Mouse (Mus musculus): ENCODE data around the gene Arpc2. TPM values are rescaled to one million over a fixed set of nuclear protein-coding genes. Genes with fewer than 3 reads are reported as not detected.
A peak's percentile ranks its signal among the peaks of the same experiment; 100 is the strongest.

The Arpc2 gene
- polyA plus RNA-seq, 1 experiment, result 169 TPM

DNA sequence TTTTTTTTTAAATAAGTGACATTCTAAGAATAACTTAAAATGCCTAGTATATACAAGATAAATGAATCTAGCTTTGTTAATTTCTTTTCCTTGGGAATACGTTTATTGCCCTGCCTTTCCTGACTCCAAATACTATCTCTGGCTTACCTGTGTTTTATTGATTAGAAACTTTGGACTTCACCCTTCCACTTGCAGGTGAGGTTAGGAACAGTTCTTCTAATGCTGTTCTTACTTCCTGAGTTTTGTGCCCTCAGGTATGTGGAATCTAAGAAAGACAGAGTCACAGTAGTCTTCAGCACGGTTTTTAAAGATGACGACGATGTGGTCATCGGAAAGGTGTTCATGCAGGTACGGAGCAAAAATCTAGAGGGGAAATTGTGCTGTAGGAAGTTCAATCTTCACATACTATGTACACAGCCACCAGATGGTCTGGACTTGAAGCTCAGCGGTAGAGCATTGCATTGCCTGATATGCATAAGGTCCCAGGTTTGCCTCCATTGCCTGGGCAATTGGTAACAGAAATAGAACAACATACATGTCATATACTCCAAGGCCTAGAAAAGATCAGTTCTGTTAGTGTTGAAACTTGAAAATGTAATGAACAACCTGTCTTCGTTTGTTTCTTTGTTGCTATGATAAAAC is 19.9 kb downstream of the Arpc2 start:
- Histone ChIP-seq H3K27ac (replicated peaks; ENCODE audit: low read depth, low read length) (no peak overlapping the region), H3K4me3 (ENCODE audit: insufficient read depth, low read depth, low read length) (no peak overlapping the region), H3K4me1 (ENCODE audit: control insufficient read depth, insufficient read depth, insufficient read length, low read length) (no peaks in the 10 kb centered on the region)

DNA sequence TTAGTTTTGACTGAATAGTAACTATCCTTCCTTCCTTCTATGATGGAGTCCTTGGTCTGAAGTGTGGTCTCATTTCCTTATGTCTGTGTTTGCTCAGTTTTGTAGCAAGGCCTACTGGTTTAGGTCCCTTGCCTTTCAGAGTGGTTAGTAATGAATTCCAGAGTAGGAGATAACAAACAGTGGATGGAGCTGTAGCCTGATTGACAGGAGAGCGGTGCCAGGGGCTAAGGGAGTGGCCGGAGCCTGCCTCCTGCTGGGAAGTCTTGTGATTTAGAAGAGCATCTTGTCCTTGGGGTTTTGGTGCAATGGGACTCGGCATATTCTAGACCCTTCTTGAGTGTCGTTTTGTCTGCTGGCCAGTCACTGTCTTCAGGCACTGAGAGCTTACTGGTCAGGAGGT is 20.9 kb downstream of the Arpc2 start:
- Histone ChIP-seq H3K4me1 (ENCODE audit: control insufficient read depth, insufficient read depth, insufficient read length, low read length) (no peaks in the 10 kb centered on the region), H3K27ac (replicated peaks; ENCODE audit: low read depth, low read length) (no peak overlapping the region), H3K4me3 (ENCODE audit: insufficient read depth, low read depth, low read length) (no peak overlapping the region)

DNA sequence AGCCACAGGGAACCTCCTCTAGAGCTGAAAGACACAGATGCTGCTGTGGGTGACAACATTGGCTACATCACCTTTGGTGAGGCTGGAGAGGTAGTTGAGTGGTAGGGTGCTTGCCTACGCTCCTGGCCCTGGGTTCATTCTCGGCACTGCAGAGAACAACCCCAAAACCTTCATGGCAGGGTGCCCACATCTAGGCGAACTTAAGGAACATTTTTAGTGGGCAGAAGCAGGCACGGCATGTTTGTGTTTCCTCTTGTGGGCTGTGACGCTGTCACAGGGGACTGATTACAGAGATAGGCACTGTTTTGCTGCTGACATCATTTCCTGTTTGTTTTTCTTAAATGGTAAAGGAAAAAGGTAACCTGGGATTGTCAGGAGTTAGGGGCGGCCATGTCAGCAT is 26.6 kb downstream of the Arpc2 start:
- H3K4me1 ChIP-seq (ENCODE audit: control insufficient read depth, insufficient read depth, insufficient read length, low read length), result peaks cover 2% of the 10 kb centered on the region; the same call in 1 of the 2 replicates
- no peak overlapping the region for H3K4me3 ChIP-seq (ENCODE audit: insufficient read depth, low read depth, low read length)
- H3K27ac ChIP-seq (replicated peaks; ENCODE audit: low read depth, low read length), result 0 out of 2 replicates have a peak overlapping the region, but pooled peaks have one; percentile 9

DNA sequence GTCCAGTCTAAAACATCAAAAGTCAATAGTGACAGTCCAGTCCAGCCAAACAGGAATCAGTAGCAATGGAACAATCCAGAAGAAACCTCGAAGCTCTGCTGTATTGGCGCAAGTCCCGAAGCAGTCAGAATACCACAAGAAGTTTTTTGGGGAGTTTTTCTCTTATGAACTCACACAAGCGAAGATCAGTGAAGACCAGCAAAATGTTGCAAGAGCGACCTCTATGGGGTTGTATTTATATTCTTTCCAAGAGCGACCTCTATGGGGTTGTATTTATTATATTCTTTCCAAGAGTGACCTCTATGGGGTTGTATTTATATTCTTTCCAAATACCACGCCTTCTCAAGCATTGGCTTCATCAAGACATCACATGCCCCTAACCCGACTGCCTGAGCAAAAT is 32.9 kb downstream of the Arpc2 start:
- no peaks in the 10 kb centered on the region for H3K4me1 ChIP-seq (ENCODE audit: control insufficient read depth, insufficient read depth, insufficient read length, low read length)
- H3K4me3 ChIP-seq (ENCODE audit: insufficient read depth, low read depth, low read length), result no peak overlapping the region
- no peak overlapping the region for H3K27ac ChIP-seq (replicated peaks; ENCODE audit: low read depth, low read length)

DNA sequence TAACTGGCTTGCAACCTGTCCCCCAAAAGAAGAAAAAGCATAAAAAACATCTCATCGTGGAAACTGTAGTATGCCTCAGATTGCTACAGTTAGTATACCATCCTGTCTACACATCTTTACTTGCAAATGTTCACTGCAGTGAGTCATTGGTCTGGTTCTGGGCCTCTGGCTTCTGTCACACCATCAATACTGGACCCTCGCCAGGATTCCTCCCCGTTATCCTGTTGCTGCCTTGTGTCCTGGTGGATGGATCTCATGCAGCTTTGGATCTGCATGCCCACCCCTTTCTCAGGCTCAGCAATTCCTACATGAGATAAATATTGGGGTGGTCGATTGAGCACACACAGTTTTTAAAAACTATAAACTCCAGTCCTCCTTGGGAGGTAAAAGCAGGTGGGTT is 35.8 kb downstream of the Arpc2 start:
- Histone ChIP-seq H3K27ac (replicated peaks; ENCODE audit: low read depth, low read length) (no peak overlapping the region), H3K4me1 (ENCODE audit: control insufficient read depth, insufficient read depth, insufficient read length, low read length) (no peaks in the 10 kb centered on the region), H3K4me3 (ENCODE audit: insufficient read depth, low read depth, low read length) (no peak overlapping the region)

DNA sequence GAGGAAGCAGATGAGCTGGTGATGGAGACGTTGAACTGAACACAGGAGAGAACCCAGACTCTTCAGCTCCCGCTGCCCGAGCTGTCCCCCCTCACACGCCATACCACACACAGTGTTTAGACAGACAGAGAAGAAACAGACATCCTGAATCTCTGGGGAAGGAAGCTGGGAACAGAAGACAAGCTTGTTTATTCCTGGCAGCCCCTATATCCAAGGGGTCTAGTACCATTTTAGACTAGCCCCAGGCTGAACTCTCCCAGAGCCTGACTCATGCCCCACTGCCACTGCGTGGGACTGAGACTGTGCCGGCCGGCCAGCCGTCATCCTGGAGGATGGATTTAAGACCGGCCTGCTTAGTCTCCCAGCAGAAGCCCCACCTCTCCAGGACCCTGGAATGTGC is 39.1 kb downstream of the Arpc2 start:
- Histone ChIP-seq H3K4me3 (ENCODE audit: insufficient read depth, low read depth, low read length) (no peak overlapping the region), H3K4me1 (ENCODE audit: control insufficient read depth, insufficient read depth, insufficient read length, low read length) (no peaks in the 10 kb centered on the region), H3K27ac (replicated peaks; ENCODE audit: low read depth, low read length) (no peak overlapping the region)

DNA sequence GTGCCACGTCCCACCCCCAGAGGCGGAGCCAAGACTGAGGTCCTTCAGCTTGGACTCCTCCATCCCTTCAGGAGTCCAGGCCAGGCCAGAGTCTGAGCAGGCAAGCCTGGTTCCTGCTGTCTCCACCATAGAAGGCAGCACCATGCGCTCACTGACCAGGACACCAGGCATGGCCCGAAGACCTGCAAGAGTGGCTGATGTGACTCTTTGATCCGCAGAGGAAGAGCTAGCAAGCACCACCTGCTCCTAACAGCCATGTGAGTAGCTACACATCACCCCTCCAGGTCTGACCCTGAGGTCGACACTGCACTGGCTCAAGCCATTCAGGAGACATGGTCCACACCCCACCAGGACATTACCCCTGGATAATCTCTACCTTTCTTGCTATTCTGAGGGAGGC is 41.2 kb downstream of the Arpc2 start:
- Histone ChIP-seq H3K4me1 (ENCODE audit: control insufficient read depth, insufficient read depth, insufficient read length, low read length) (no peaks in the 10 kb centered on the region), H3K27ac (replicated peaks; ENCODE audit: low read depth, low read length) (no peak overlapping the region), H3K4me3 (ENCODE audit: insufficient read depth, low read depth, low read length) (no peak overlapping the region)

DNA sequence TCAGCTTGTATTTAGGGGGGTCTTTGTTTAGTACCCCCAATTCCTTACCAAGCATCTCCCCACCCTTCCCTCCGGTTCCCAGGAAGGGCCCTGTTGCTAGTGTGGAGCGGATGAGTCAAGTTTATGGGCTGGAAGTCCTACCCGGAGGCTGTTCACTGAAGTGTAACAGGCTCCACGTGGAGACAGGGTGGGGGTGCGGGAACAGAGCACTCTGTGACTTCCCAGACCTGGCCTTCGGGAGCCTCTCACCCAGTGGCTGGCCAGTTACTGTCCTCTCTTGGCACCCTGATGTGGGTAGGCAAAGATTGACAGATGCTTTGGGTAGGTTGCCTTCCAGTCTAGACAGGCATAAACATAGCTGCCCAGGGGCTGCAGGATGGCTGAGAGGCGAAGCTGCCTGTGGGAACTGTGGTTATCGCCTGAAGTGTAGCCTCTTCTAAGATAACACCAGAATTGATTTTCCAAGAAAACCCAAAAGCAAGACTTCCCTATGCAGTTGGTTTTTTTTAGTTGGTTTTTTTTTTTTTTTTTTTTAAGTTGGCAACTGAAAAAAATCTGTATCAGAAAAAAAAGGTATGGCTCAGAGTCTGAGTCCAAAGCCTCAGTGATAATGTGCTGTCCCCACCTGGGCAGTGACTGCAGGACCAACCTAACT is 42.1 kb downstream of the Arpc2 start:
- Histone ChIP-seq H3K4me1 (ENCODE audit: control insufficient read depth, insufficient read depth, insufficient read length, low read length) (no peaks in the 10 kb centered on the region), H3K4me3 (ENCODE audit: insufficient read depth, low read depth, low read length) (no peak overlapping the region), H3K27ac (replicated peaks; ENCODE audit: low read depth, low read length) (no peak overlapping the region)

DNA sequence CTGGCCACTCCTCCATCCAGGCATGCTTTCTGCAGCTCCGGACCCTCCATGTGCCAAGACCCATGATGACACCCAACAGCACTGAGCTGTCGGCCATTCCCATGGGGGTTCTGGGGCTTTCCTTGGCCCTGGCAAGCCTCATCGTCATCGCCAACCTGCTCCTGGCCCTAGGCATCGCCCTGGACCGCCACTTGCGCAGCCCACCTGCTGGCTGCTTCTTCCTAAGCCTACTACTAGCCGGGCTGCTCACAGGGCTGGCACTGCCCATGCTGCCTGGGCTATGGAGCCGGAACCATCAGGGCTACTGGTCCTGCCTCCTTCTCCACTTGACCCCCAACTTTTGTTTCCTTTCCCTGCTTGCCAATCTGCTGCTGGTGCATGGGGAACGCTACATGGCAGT is 42.7 kb downstream of the Arpc2 start, which contains the start of gene Gpbar1:
Gene Gpbar1, plus strand, starts transcription at position 13 of the 400 bp plus-strand sequence.
- Histone ChIP-seq H3K4me1 (ENCODE audit: control insufficient read depth, insufficient read depth, insufficient read length, low read length) (no peaks in the 10 kb centered on the region), H3K27ac (replicated peaks; ENCODE audit: low read depth, low read length) (no peak within 1 kb of the TSS), H3K4me3 (ENCODE audit: insufficient read depth, low read depth, low read length) (no peak within 1 kb of the TSS)

DNA sequence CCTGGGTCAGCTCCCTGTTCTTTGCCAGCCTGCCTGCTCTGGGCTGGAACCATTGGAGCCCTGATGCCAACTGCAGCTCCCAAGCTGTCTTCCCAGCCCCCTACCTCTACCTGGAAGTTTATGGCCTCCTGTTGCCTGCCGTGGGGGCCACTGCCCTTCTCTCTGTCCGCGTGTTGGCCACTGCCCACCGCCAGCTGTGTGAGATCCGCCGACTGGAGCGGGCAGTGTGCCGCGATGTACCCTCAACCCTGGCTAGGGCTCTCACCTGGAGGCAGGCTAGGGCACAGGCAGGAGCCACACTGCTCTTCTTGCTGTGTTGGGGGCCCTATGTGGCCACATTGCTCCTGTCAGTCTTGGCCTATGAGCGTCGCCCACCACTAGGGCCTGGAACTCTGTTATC is 43.1 kb downstream of the Arpc2 start:
- Histone ChIP-seq H3K4me1 (ENCODE audit: control insufficient read depth, insufficient read depth, insufficient read length, low read length) (no peaks in the 10 kb centered on the region), H3K4me3 (ENCODE audit: insufficient read depth, low read depth, low read length) (no peak overlapping the region), H3K27ac (replicated peaks; ENCODE audit: low read depth, low read length) (no peak overlapping the region)

DNA sequence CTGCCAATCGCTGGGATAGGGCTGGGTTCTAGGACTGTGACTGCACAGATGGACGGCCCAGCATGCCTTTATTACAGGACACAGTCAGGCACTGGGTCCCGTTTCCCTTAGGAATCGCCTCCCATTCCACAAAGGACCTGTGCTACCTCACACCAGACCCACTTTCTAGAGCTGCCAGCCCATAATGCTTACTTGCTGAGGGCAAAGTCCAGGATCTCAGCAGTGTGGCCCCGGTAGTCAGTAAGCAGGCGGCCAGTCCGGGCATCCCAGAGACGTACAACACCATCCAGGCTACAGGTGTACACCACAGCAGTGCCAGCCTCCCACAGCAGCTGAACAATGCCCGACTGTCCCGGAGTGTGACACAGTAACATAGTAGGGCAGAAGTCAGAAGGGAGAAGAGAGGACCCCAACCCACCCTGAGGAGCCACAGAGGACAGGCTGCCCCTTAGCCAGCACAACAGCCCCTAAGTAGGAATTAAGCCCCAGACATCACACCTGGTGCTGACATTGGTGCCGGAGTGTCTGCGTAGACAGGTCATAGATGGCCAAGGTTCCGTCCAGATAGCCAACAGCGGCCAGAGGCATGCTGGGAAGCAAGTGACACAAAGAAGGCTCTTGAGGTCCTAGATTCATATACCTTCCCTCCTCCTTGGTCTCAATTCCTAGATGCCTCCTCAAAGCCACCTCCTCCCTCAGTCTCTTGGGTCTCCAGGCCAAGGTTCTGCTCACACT is 44.9 kb downstream of the Arpc2 start:
- H3K4me3 ChIP-seq (ENCODE audit: insufficient read depth, low read depth, low read length), result no peak overlapping the region
- no peak overlapping the region for H3K27ac ChIP-seq (replicated peaks; ENCODE audit: low read depth, low read length)
- no peaks in the 10 kb centered on the region for H3K4me1 ChIP-seq (ENCODE audit: control insufficient read depth, insufficient read depth, insufficient read length, low read length)

DNA sequence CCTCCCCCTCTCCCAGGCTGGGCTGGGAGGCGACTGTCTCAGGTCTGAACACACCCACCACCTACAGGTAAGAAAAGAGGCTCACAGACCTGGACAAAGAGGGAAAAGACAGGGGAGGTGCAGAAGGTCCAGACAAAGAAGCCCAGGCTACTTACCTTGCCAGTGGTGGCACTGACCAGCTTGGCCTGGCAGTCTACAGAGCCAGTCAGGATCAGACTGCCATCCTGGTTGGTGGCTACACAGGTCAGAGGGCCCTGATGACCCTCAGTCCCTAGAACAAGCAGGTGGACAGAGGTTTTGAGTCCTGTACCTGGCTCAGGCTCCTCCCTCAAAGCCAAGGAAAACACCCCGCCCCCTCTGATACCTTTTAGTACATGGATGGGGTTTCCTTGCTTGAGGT is 45.5 kb downstream of the Arpc2 start:
- Histone ChIP-seq H3K27ac (replicated peaks; ENCODE audit: low read depth, low read length) (no peak overlapping the region), H3K4me1 (ENCODE audit: control insufficient read depth, insufficient read depth, insufficient read length, low read length) (no peaks in the 10 kb centered on the region; the same call in 1 of the 2 replicates), H3K4me3 (ENCODE audit: insufficient read depth, low read depth, low read length) (no peak overlapping the region)

DNA sequence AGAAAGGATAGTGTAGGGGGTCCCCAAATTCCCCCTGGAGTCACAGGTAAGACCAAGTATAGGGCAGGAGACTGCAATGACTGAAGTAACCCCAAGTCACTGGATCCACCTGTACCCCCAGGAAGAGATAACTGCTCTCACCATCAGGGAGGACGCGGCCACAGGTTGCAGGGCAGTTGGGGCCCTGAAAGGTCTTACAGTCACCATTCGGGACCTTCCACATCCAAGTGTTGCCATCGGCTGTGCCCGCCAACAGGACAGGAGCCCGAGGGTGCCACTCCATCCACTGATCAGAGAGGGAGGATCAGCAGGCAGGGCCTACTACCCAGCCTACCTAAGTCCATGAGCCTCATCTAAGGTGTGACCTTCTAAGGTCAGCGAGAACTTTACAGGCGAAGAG is 46.0 kb downstream of the Arpc2 start:
- Histone ChIP-seq H3K4me3 (ENCODE audit: insufficient read depth, low read depth, low read length) (no peak overlapping the region), H3K27ac (replicated peaks; ENCODE audit: low read depth, low read length) (no peak overlapping the region), H3K4me1 (ENCODE audit: control insufficient read depth, insufficient read depth, insufficient read length, low read length) (no peaks in the 10 kb centered on the region; the same call in 1 of the 2 replicates)

DNA sequence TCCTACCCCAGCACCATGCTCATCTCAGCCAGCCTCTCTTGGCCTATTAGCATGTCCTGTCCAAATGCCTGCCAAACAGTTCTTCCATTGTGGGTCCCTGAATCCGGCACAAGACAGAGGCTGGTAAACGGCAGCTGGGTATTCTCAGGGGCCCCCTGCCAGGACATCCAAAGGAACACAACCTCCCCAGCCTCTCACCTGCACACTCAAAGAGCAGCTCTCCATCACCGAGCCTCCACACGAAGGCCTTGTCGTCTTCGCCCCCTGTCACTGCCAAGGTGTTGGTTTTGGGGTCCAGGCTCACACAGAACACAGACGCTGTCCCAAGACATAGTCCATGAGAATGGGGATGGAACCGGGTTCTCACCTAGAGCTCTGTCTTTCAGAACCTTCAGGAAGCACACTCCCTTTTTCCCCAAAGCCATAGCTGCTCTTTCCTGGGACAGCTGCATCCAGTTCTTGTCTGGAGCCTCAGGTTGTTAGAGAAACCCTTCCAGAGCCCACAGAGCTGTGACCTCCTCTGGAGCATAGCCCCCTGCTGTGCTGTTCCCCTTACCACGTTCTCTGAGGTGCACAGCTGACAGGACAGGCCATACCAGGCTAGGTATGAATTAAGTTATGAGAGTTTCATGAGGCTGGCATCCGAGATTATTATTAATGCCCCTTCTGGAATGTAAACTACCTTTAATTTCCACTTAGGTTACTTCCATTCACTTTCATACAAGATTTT is 47.2 kb downstream of the Arpc2 start:
- Histone ChIP-seq H3K4me3 (ENCODE audit: insufficient read depth, low read depth, low read length) (no peak overlapping the region), H3K4me1 (ENCODE audit: control insufficient read depth, insufficient read depth, insufficient read length, low read length) (no peaks in the 10 kb centered on the region; the same call in 1 of the 2 replicates), H3K27ac (replicated peaks; ENCODE audit: low read depth, low read length) (no peak overlapping the region)

Measured in brown adipose tissue, adult 24 weeks (tissue).